Mouse (Mus musculus) kidney, adult 2 months (tissue): ENCODE measurements around the gene Gm49425. TPM values are rescaled to one million over a fixed set of nuclear protein-coding genes. Genes with fewer than 3 reads are reported as not detected.

Source experiments
- DNase-seq: peaks from one replicate; pipeline ENCODE4 v3.0.0; 2021
- H3K27ac ChIP-seq: fragments of 200-500 bp; 2 replicates; pipeline ENCODE4 v1.5.1; 2012; ENCODE audit warnings: low read depth, low read length, control low read depth, inconsistent platforms; ENCODE audit not compliant: insufficient read depth
- H3K27me3 ChIP-seq: fragments of 200-500 bp; replicated peaks from 2 replicates; pipeline ENCODE4 v1.6.1; 2012; ENCODE audit warnings: mild to moderate bottlenecking, moderate library complexity, low read length, inconsistent platforms; ENCODE audit not compliant: control insufficient read depth, insufficient read depth
- H3K36me3 ChIP-seq: fragments of 200-500 bp; 2 replicates; pipeline ENCODE4 v1.6.1; 2012; ENCODE audit warnings: mild to moderate bottlenecking, moderate library complexity, low read length, inconsistent platforms; ENCODE audit not compliant: control insufficient read depth, insufficient read depth
- H3K4me1 ChIP-seq: fragments of 200-500 bp; 2 replicates; pipeline ENCODE4 v1.6.1; 2011; ENCODE audit warnings: low read length; ENCODE audit not compliant: control insufficient read depth, insufficient read depth
- H3K4me3 ChIP-seq: fragments of 200-500 bp; 2 replicates; pipeline ENCODE4 v1.5.1; 2011; ENCODE audit warnings: mild to moderate bottlenecking, low read depth, low read length, control low read depth; ENCODE audit not compliant: insufficient read depth
- CTCF ChIP-seq: fragments of 200-500 bp; conservative IDR thresholded peaks from 2 replicates; pipeline ENCODE4 v1.5.1; 2011; ENCODE audit warnings: low read depth, mild to moderate bottlenecking, control low read depth, low read length, moderate library complexity, mixed read lengths; ENCODE audit not compliant: insufficient read depth, insufficient read length
- POLR2A ChIP-seq: fragments of 200-500 bp; IDR thresholded peaks from one replicate; pipeline ENCODE4 v1.6.1; 2011; ENCODE audit warnings: low read depth, low read length, control low read depth
- WGBS: fragments of 180-500 bp; shearing (Covaris S2); methylation state at CpG from one replicate; pipeline ENCODE4 v1.1.7; 2018; 5-methylcytosine and 5-hydroxymethylcytosine counted together
- polyA plus RNA-seq: library from polyadenylated mRNA; depleted of rRNA; stranded (reverse); fragments of >200 nt; gene quantifications from 2 replicates; pipeline ENCODE4 v1.2.3, GENCODE M21; 2012; rRNA removed

Gm49425 gene
- polyA plus RNA-seq, 1 experiment = not detected

GRCm38 (mm10) chr15:101469093-101469492 is 48.0 kb downstream of the Gm49425 start:
- H3K36me3 ChIP-seq = no peaks in the 10 kb centered on the region
- DNase-seq = no peak
- TF ChIP-seq POLR2A (no peak), CTCF (no peak)
- no peak overlapping the region for H3K4me3 ChIP-seq
- H3K4me1 ChIP-seq = no peaks in the 10 kb centered on the region
- no peaks in the 10 kb centered on the region for H3K27me3 ChIP-seq
- H3K27ac ChIP-seq = no peak overlapping the region
- WGBS = 87% methylated on average over 4 of the region's 4 CpGs

Other genes starting within 250 kb of the Gm49425 start
- gene Atg101, start 233.0 kb downstream of the Gm49425 start, polyA plus RNA-seq = 46.1 and 48.7 TPM in 2 replicates
- 0.13 and 0.37 TPM in 2 replicates for gene 6030408B16Rik, start 224.0 kb downstream of the Gm49425 start, polyA plus RNA-seq
- gene Krt80, start 147.1 kb downstream of the Gm49425 start, polyA plus RNA-seq = 14.2 and 14.7 TPM in 2 replicates
- 50.9 and 57.3 TPM in 2 replicates for gene Krt7, start 106.2 kb downstream of the Gm49425 start, polyA plus RNA-seq
- not detected in 2 replicates for gene Krt87, start 78.5 kb downstream of the Gm49425 start, polyA plus RNA-seq
- gene Krt88, start 69.5 kb downstream of the Gm49425 start, polyA plus RNA-seq = 0.18 TPM in 1 of 2 replicates, not detected in the other
- not detected in 2 replicates for gene Krt81, start 53.5 kb downstream of the Gm49425 start, polyA plus RNA-seq
- not detected in 2 replicates for gene Krt86, start 43.8 kb downstream of the Gm49425 start, polyA plus RNA-seq
- gene Krt83, start 25.7 kb downstream of the Gm49425 start, polyA plus RNA-seq = 0.08 TPM in 1 of 2 replicates, not detected in the other
- gene Krt84, start 15.6 kb upstream of the Gm49425 start, polyA plus RNA-seq = not detected in 2 replicates
- not detected in 2 replicates for gene Krt82, start 33.4 kb upstream of the Gm49425 start, polyA plus RNA-seq
- gene Krt90, start 45.7 kb upstream of the Gm49425 start, polyA plus RNA-seq = not detected in 2 replicates
- not detected in 2 replicates for gene Krt75, start 56.6 kb upstream of the Gm49425 start, polyA plus RNA-seq
- gene Gm5414, start 110.9 kb upstream of the Gm49425 start, polyA plus RNA-seq = not detected in 2 replicates
- gene Gm5478, start 130.1 kb upstream of the Gm49425 start, polyA plus RNA-seq = not detected in 2 replicates
- not detected in 2 replicates for gene Krt6b, start 163.0 kb upstream of the Gm49425 start, polyA plus RNA-seq
- not detected in 2 replicates for gene Krt6a, start 177.0 kb upstream of the Gm49425 start, polyA plus RNA-seq
- gene Krt5, start 195.6 kb upstream of the Gm49425 start, polyA plus RNA-seq = 2.6 and 4.6 TPM in 2 replicates
- gene Krt71, start 225.8 kb upstream of the Gm49425 start, polyA plus RNA-seq = not detected in 2 replicates